Mouse (Mus musculus): ENCODE measurements at regions not wholly inside any gene's neighbourhood (a gene's known extent, or its start where the extent isn't known, plus 50 kb on each side); places are given as distances from the start of the nearest gene placed in this dataset.

DNA sequence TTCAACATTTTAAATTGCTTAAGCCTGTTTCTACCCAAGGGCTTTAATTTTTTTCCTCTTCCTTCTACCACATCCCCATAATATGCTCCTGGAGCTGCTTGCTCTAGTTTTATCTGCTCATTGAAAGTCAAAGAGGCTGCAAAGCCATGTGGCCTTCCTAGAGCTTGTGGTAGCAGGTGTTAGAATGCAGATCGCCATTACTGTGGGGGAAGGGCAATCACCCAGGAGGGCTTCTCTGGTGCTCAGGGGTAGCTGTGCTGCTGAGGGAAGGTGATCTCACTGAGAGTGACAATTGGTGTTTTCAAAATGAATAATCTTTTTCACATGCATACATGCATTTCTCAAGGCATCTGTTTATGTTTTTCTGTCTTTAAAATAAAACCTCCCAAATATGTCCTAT, 309.8 kb upstream of the Ube2e3 start:
- TF ChIP-seq CTCF (IDR thresholded peaks at IDR 0.05; ENCODE audit: low read depth), result no peak
- TF ChIP-seq EP300 (IDR thresholded peaks at IDR 0.05; ENCODE audit: low read depth), result no peak
